8 mouse cellular contexts compared by ENCODE assay signal in the genomic region with DNA sequence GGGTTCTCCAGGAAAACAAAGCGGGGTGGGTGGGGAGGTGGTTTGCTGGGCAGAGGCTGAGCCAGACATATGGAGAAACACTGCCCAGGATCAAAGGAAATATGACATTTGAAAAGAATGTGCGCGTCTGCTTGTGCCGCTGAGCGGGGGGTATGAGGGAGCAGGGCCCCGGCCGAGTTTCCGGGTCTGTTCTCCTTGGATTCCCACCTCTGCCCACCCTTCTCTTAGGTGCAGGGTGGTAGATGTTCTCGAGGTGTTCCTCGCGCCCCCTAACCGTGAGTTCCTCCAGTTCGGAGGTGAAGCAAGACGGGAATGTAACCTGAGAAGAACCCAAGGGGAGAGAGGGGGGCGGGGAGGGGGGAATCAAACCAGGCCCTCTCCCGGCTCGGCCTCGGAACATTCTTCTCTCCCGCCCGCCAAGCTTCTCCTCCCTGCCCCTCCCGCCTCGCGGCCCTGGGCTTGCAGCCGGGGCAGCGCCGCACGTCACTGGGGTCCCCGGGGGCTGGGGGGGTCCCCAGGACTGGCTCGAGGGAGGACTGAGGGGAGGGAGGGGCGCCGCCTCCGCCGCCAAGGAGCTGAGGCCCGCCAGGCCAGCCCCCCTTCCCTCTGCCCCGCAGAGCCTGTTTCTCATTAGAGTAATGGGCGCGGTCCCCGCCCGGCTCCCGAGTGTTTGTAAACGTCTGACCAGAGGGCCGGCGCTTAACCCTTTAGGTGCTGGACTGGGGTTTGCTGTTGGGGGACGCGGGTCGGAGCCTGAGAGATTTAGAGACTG. TPM values are rescaled to one million over a fixed set of nuclear protein-coding genes. Genes with fewer than 3 reads are reported as not detected.
A peak's percentile ranks its signal among the peaks of the same experiment; 100 is the strongest.
DNase-seq lines count a peak whose midpoint lies in the region; ATAC-seq and TF ChIP-seq lines count a peak whose summit lies in the region.

A gene (plus strand): TSS at position 154 of the 772 bp plus-strand sequence.

- TF ChIP-seq EP300 in MEL (IDR thresholded peaks at IDR 0.05; ENCODE audit: low read depth in 1 of 2, low read length in 2 of 2), result no peak

- peak within 1 kb of the TSS; percentile 78 for H3K9ac ChIP-seq in MEL (ENCODE audit: control insufficient read depth, low read depth, low read length, poor library complexity, severe bottlenecking)
- H3K9ac ChIP-seq in lung, embryonic 14.5 days, result peak within 1 kb of the TSS; percentile 63

- peaks cover 0 to 5% of the 10 kb centered on the region in 2 experiments; a peak in 2 of 4 replicates for H3K36me3 ChIP-seq in MEL (ENCODE audit: control insufficient read depth in 1 of 2, insufficient read depth in 2 of 2, low read length in 2 of 2)
- peaks cover 20% of the 10 kb centered on the region for H3K36me3 ChIP-seq in embryonic facial prominence, embryonic 10.5 days (replicated peaks)
- peaks cover 21% of the 10 kb centered on the region for H3K36me3 ChIP-seq in lung, embryonic 14.5 days (ENCODE audit: insufficient read depth)

- H3K4me1 ChIP-seq in MEL (ENCODE audit: control insufficient read depth in 1 of 2, insufficient read depth in 2 of 2, low read length in 2 of 2), result peaks cover 0 to 7% of the 10 kb centered on the region in 2 experiments; a peak in 1 of 4 replicates
- peaks cover 55% of the 10 kb centered on the region for H3K4me1 ChIP-seq in embryonic facial prominence, embryonic 10.5 days
- no peaks in the 10 kb centered on the region; the same call in 1 of the 2 replicates for H3K4me1 ChIP-seq in lung, embryonic 14.5 days (ENCODE audit: insufficient read depth)

- H3K4me2 ChIP-seq in lung, embryonic 14.5 days, result peak within 1 kb of the TSS; percentile 92

- H3K27ac ChIP-seq in MEL (ENCODE audit: control insufficient read depth, low read depth, low read length), result peak within 1 kb of the TSS; percentile 38
- H3K27ac ChIP-seq in embryonic facial prominence, embryonic 10.5 days (replicated peaks), result peak within 1 kb of the TSS; percentile 98
- peak within 1 kb of the TSS; percentile 98 for H3K27ac ChIP-seq in lung, embryonic 14.5 days (ENCODE audit: low read depth)

- no peak for TF ChIP-seq RAD21 in MEL (IDR thresholded peaks at IDR 0.05; ENCODE audit: low read depth, low read length)

- ATAC-seq in lung, embryonic 14.5 days (ENCODE audit: insufficient read depth), result peak; percentile 83
- ATAC-seq in megakaryocyte-erythroid progenitor cell, adult 5-6 weeks (replicated peaks; ENCODE audit: low FRiP score, low TSS enrichment, poor library complexity, severe bottlenecking), result no peak; the same call in 1 of the 2 replicates

- TF ChIP-seq CTCF in MEL (IDR thresholded peaks at IDR 0.05 in 2 of 3, conservative IDR thresholded peaks at IDR 0.05 in 1 of 3; ENCODE audit: control insufficient read depth in 1 of 3, insufficient read depth in 1 of 3, low read depth in 2 of 3, low read length in 3 of 3, poor library complexity in 1 of 3, severe bottlenecking in 1 of 3), result no peak
- TF ChIP-seq CTCF in lung, embryonic 14.5 days (IDR thresholded peaks at IDR 0.05; ENCODE audit: low read depth), result 0 out of 2 replicates have a peak, but pooled peaks have one; percentile 11

- no peaks in the 10 kb centered on the region; the same call in 1 of the 2 replicates for H3K79me2 ChIP-seq in MEL (ENCODE audit: control insufficient read depth, insufficient read depth, low read length, poor library complexity)

- DNase-seq in 3T3-L1 (ENCODE audit: low read depth, low spot score) (peak; percentile 81), MEL (ENCODE audit: low read depth, low spot score) (peak; percentile 64)
- peak; percentile 98 for DNase-seq in embryonic facial prominence, embryonic 10.5 days (ENCODE audit: low spot score)
- DNase-seq in heart, adult 9 months (ENCODE audit: low spot score in 2 of 2), result peak; percentile 84 to 88
- peak; percentile 41 to 63 for DNase-seq in kidney, adult 8-10 months
- DNase-seq in lung, embryonic 14.5 days, result peak; percentile 99
- peak; percentile 95 for DNase-seq in retina, embryonic 14.5 days (ENCODE audit: low spot score)

- WGBS in embryonic facial prominence, embryonic 10.5 days, result under 1% methylated on average over 46 of the region's 46 CpGs
- under 1% methylated on average over 45 of the region's 46 CpGs for WGBS in lung, embryonic 14.5 days

- H3K4me3 ChIP-seq in MEL (ENCODE audit: control insufficient read depth in 1 of 2, insufficient read depth in 1 of 2, low read depth in 2 of 2, low read length in 2 of 2), result peak within 1 kb of the TSS; percentile 59 to 67
- H3K4me3 ChIP-seq in embryonic facial prominence, embryonic 10.5 days, result peak within 1 kb of the TSS; percentile 83
- peak within 1 kb of the TSS; percentile 75 for H3K4me3 ChIP-seq in lung, embryonic 14.5 days (ENCODE audit: low read depth, low read length)

- no peaks in the 10 kb centered on the region for H3K27me3 ChIP-seq in MEL (ENCODE audit: control insufficient read depth in 1 of 2, insufficient read depth in 2 of 2, low read length in 2 of 2)
- H3K27me3 ChIP-seq in embryonic facial prominence, embryonic 10.5 days (replicated peaks; ENCODE audit: low read depth, poor library complexity, severe bottlenecking), result peaks cover 28% of the 10 kb centered on the region
- H3K27me3 ChIP-seq in lung, embryonic 14.5 days (ENCODE audit: insufficient read depth, low read length), result no peaks in the 10 kb centered on the region

- no peaks in the 10 kb centered on the region for H3K9me3 ChIP-seq in MEL (replicated peaks; ENCODE audit: insufficient read depth, low read length)
- H3K9me3 ChIP-seq in embryonic facial prominence, embryonic 10.5 days, result no peaks in the 10 kb centered on the region
- H3K9me3 ChIP-seq in lung, embryonic 14.5 days (ENCODE audit: low read depth, low read length), result no peaks in the 10 kb centered on the region

- TF ChIP-seq POLR2A in MEL (IDR thresholded peaks at IDR 0.05; ENCODE audit: control insufficient read depth in 1 of 2, insufficient read depth in 1 of 2, low read depth in 1 of 2, low read length in 2 of 2, poor library complexity in 1 of 2), result peak in 1 of 2 experiments; percentile 35; a peak in 1 of 4 replicates

TF ChIP-seq in MEL, 35 proteins besides CTCF, POLR2A, EP300 and RAD21:
- no peak for TF ChIP-seq JUND (IDR thresholded peaks at IDR 0.05; ENCODE audit: low read depth, low read length)
- no peak for TF ChIP-seq ZKSCAN1 (IDR thresholded peaks at IDR 0.05; ENCODE audit: low read depth, low read length)
- TF ChIP-seq ETS1 (IDR thresholded peaks at IDR 0.05; ENCODE audit: low read depth, low read length), result no peak
- no peak for TF ChIP-seq ZMIZ1 (IDR thresholded peaks at IDR 0.05; ENCODE audit: low read depth, low read length)
- no peak for TF ChIP-seq GATA1 (IDR thresholded peaks at IDR 0.05; ENCODE audit: low read depth, low read length)
- TF ChIP-seq MAZ (IDR thresholded peaks at IDR 0.05; ENCODE audit: low read depth, low read length), result peak; percentile 54
- TF ChIP-seq MXI1 (IDR thresholded peaks at IDR 0.05; ENCODE audit: low read depth, low read length), result peak; percentile 61
- peak; percentile 44; the same call in 1 of the 2 replicates for TF ChIP-seq SIN3A (IDR thresholded peaks at IDR 0.05; ENCODE audit: low read length)
- TF ChIP-seq MYC (IDR thresholded peaks at IDR 0.05; ENCODE audit: low read depth, low read length), result no peak
- TF ChIP-seq CHD1 (IDR thresholded peaks at IDR 0.05; ENCODE audit: low read depth, low read length), result no peak
- 0 out of 2 replicates have a peak, but pooled peaks have one; percentile 44 for TF ChIP-seq UBTF (IDR thresholded peaks at IDR 0.05; ENCODE audit: borderline replicate concordance, insufficient read depth, low read depth, low read length)
- TF ChIP-seq SMC3 (IDR thresholded peaks at IDR 0.05; ENCODE audit: low read depth, low read length), result no peak
- no peak for TF ChIP-seq NRF1 (IDR thresholded peaks at IDR 0.05; ENCODE audit: insufficient read depth, low read depth, low read length, poor library complexity, severe bottlenecking)
- TF ChIP-seq TBP (IDR thresholded peaks at IDR 0.05; ENCODE audit: low read depth, low read length), result no peak
- 0 out of 2 replicates have a peak, but pooled peaks have one; percentile 5 for TF ChIP-seq HCFC1 (IDR thresholded peaks at IDR 0.05; ENCODE audit: low read depth, low read length)

RNA-seq across cellular contexts. Expression of the gene that starts here (rescaled TPM):
- 0.20 and 0.27 TPM in 2 replicates for total RNA-seq in MEL (2012; rRNA removed)
- under 1 TPM in 1 of 2 experiments, not detected in 1; 0.71 TPM for polyA plus RNA-seq in MEL (2012; ENCODE audit: insufficient read depth in 1 of 2, insufficient read length in 2 of 2, low read depth in 1 of 2, low replicate concordance in 2 of 2, missing spikeins in 1 of 2)
- polyA plus RNA-seq in embryonic facial prominence, embryonic 10.5 days (2016; fragmentation: Nextera tagmentation; extraction: Ambion mirVana), result 94.5 and 113 TPM in 2 replicates
- polyA plus RNA-seq in lung, embryonic 14.5 days (2014; fragmentation: Nextera tagmentation; extraction: Ambion mirVana), result 58.8 and 66.1 TPM in 2 replicates
- total RNA-seq in megakaryocyte-erythroid progenitor cell, adult 5-6 weeks (2014; fragmentation: Nextera tagmentation), result not detected in 2 replicates
- not detected in 2 replicates for total RNA-seq in megakaryocyte-erythroid progenitor cell, adult 5-6 weeks (2017)

Comparison
In these comparisons a context has a peak if more than half of its experiments do, and no peak if none do; other contexts are left out.
1. RNA of the gene that starts here (polyA plus RNA-seq): 94.5 to 113 TPM in embryonic facial prominence, embryonic 10.5 days and 58.8 to 66.1 TPM in lung, embryonic 14.5 days; 0.71 TPM in MEL; every median in the first group is over 10 times any median in the second.
2. Peak in DNase-seq, H3K4me3 ChIP-seq, H3K27ac ChIP-seq and H3K9ac ChIP-seq in MEL; RNA of the gene not detected or under 1 TPM.
3. H3K27ac ChIP-seq: peak in every context shown above with its lines; median percentile 98 in embryonic facial prominence, embryonic 10.5 days; 98 in lung, embryonic 14.5 days; 38 in MEL.
4. Peak in every context shown above with its lines, with median percentiles within 50 percentile points of each other: DNase-seq and H3K4me3 ChIP-seq.